Mouse (Mus musculus) cerebellum, adult 2 months (tissue): ENCODE data around the gene Vps52.

ENCODE experiments used
- CTCF ChIP-seq: fragments of 200-500 bp; IDR thresholded peaks from 2 replicates; pipeline ENCODE4 v1.5.1; 2011; ENCODE audit warnings: low read depth, mild to moderate bottlenecking, control low read depth, low read length, moderate library complexity, borderline replicate concordance; ENCODE audit not compliant: insufficient read depth
- POLR2A ChIP-seq: fragments of 200-500 bp; IDR thresholded peaks from 2 replicates; pipeline ENCODE4 v1.6.1; 2011; ENCODE audit warnings: low read length, control low read depth, borderline replicate concordance; ENCODE audit not compliant: insufficient read depth

GRCm38 (mm10) chr17:33950131-33950625 lies 5.4 kb upstream of the Vps52 start:
- TF ChIP-seq CTCF (no peak), POLR2A (no peak)
